In the genomic region with DNA sequence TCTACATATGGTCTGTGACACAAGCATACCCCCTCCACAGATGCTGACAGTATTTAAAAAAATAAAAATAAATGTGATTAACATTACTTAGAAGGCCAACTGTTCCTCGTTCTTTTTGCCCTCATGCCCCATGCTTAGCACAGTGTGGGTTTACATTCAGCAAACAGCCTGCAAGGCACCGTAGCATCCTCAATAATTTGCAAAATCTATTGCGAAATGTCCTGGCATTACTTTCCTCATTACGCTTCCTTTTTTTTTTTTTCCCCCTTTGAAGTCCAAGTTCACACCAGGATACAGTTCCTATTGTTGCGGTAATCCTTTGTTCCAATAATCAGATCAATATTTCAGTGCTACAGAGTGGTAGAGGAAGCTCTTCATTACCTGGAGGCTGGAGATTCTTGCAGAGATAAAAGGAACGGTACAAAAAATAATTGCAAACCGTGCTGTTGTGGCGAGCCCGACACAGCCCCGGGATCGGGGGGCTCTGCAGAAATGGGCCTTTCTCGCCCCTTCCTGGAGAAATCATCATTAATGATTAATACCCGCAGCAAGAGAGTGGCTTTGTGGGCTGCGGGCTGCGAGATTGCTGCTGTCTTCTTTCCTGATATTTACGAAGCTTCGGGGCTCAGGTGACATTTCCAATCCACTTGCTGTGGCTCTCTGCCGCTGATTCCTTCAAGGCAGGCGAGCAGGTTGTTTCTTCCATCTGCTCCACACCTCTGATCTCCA, we compare ENCODE assay signal across 15 mouse cellular contexts. TPM values are rescaled to one million over a fixed set of nuclear protein-coding genes. Genes with fewer than 3 reads are reported as not detected.
DNase-seq lines count a peak whose midpoint lies in the region; ATAC-seq lines count a peak whose summit lies in the region.
"Had no signal": no experiment of that assay in that cellular context is flagged by ENCODE, and none has a peak within 500 bp of the region (broad histone marks: within the 10 kb centered on the region; RNA-seq: fewer than 3 reads in every experiment).

No protein-coding gene starts in this region.

- H3K4me2 ChIP-seq in forebrain, embryonic 12.5 days: 0 out of 2 replicates have a peak overlapping the region, but pooled peaks have one; percentile 4
- H3K4me2 ChIP-seq in forebrain, embryonic 11.5 days (ENCODE audit: low read depth, low read length, severe bottlenecking): no peak overlapping the region

- no peaks in the 10 kb centered on the region for H3K9me3 ChIP-seq in forebrain, embryonic 12.5 days
- H3K9me3 ChIP-seq in forebrain, embryonic 11.5 days (ENCODE audit: control insufficient read depth, low read length): no peaks in the 10 kb centered on the region
- H3K9me3 ChIP-seq: heart, embryonic 10.5 days had no signal

- H3K27ac ChIP-seq in forebrain, embryonic 12.5 days: 0 out of 2 replicates have a peak overlapping the region, but pooled peaks have one; percentile 42
- H3K27ac ChIP-seq in forebrain, embryonic 11.5 days (ENCODE audit: low read depth, low read length): no peak overlapping the region
- H3K27ac ChIP-seq: heart, embryonic 10.5 days had no signal

- ATAC-seq in forebrain, embryonic 12.5 days (ENCODE audit: low FRiP score): peak; percentile 33; the same call in 1 of the 2 replicates
- ATAC-seq in forebrain, embryonic 11.5 days (replicated peaks; ENCODE audit: low FRiP score): no peak
- peak; percentile 85 for ATAC-seq in megakaryocyte progenitor cell, adult 5-6 weeks (replicated peaks; ENCODE audit: poor library complexity)

- DNase-seq in forebrain, embryonic 11.5 days (ENCODE audit: low spot score): no peak
- DNase-seq in right cerebral cortex, postnatal 25 days: peak; percentile 24
- no peak for DNase-seq in right cerebral cortex, postnatal 10 days (ENCODE audit: low spot score in 2 of 2)
- no peak for DNase-seq in embryo, embryonic 11 days
- DNase-seq in heart, adult 18-20 months: no peak
- DNase-seq in gastrocnemius, adult 18-20 months (ENCODE audit: low spot score): no peak
- DNase-seq: adrenal gland, adult 8-10 months; B cell, adult 2 months; thymus, postnatal 4 days had no signal

- H3K4me1 ChIP-seq in forebrain, embryonic 12.5 days: peaks cover 9% of the 10 kb centered on the region; the same call in 1 of the 2 replicates
- no peaks in the 10 kb centered on the region for H3K4me1 ChIP-seq in forebrain, embryonic 11.5 days (replicated peaks; ENCODE audit: control insufficient read depth, insufficient read depth, low read length)
- H3K4me1 ChIP-seq: heart, embryonic 10.5 days had no signal

- 70% methylated on average over 19 of the region's 19 CpGs for WGBS in forebrain, embryonic 12.5 days
- WGBS in forebrain, embryonic 11.5 days: 80% methylated on average over 19 of the region's 19 CpGs

- H3K36me3 ChIP-seq in forebrain, embryonic 12.5 days (replicated peaks): no peaks in the 10 kb centered on the region
- H3K36me3 ChIP-seq in forebrain, embryonic 11.5 days (ENCODE audit: control insufficient read depth, insufficient read depth, low read length): no peaks in the 10 kb centered on the region
- H3K36me3 ChIP-seq: heart, embryonic 10.5 days had no signal

- no peak overlapping the region for H3K4me3 ChIP-seq in forebrain, embryonic 12.5 days (replicated peaks)
- H3K4me3 ChIP-seq in forebrain, embryonic 11.5 days (ENCODE audit: low read depth, low read length): no peak overlapping the region
- H3K4me3 ChIP-seq: erythroblast, embryonic 14.5 days; heart, embryonic 10.5 days had no signal

- H3K27me3 ChIP-seq in forebrain, embryonic 12.5 days: peaks cover 3% of the 10 kb centered on the region; the same call in 1 of the 2 replicates
- no peaks in the 10 kb centered on the region for H3K27me3 ChIP-seq in forebrain, embryonic 11.5 days (ENCODE audit: control insufficient read depth, insufficient read depth, low read length)

- no peak overlapping the region for H3K9ac ChIP-seq in forebrain, embryonic 12.5 days
- no peak overlapping the region for H3K9ac ChIP-seq in forebrain, embryonic 11.5 days (ENCODE audit: low read length)

RNA-seq across cellular contexts. Expression of gene Tas2r134, which starts 27.7 kb away (rescaled TPM):
- polyA plus RNA-seq in forebrain, embryonic 12.5 days (2016; fragmentation: Nextera tagmentation; extraction: Ambion mirVana): not detected in 2 replicates
- not detected in 2 replicates for polyA plus RNA-seq in forebrain, embryonic 11.5 days (2014; fragmentation: Nextera tagmentation; extraction: Ambion mirVana)
- total RNA-seq in megakaryocyte progenitor cell, adult 5-6 weeks (2015): not detected in 2 replicates
- total RNA-seq in megakaryocyte progenitor cell, adult 5-6 weeks (2017): not detected in 2 replicates
- total RNA-seq in heart, adult 18-20 months (2021): not detected
- not detected for total RNA-seq in gastrocnemius, adult 18-20 months (2021)
- total RNA-seq: adrenal gland, adult 8-10 months had no signal
- polyA plus RNA-seq: erythroblast, embryonic 14.5 days; heart, embryonic 10.5 days; intestine, embryonic 14.5 days; liver, embryonic 16.5 days had no signal
